9 mouse cellular contexts compared by ENCODE assay signal in genomic region chr7:98834711-98835321, GRCm38 (mm10). TPM values are rescaled to one million over a fixed set of nuclear protein-coding genes. Genes with fewer than 3 reads are reported as not detected.
DNase-seq lines count a peak whose midpoint lies in the region; ATAC-seq and TF ChIP-seq lines count a peak whose summit lies in the region.
"Had no signal": no experiment of that assay in that cellular context is flagged by ENCODE, and none has a peak within 500 bp of the region (broad histone marks: within the 10 kb centered on the region; RNA-seq: fewer than 3 reads in every experiment).

Wnt11 (plus strand) TSS chr7:98835112.

- no peak for ATAC-seq in intestine, embryonic 14.5 days (replicated peaks; ENCODE audit: low FRiP score, low TSS enrichment, low read depth)
- ATAC-seq in lung, postnatal 0 days, result peak; percentile 20; the same call in 1 of the 2 replicates
- no peak for ATAC-seq in stomach, embryonic 16.5 days (ENCODE audit: insufficient read depth, low FRiP score)

- no peaks in the 10 kb centered on the region for H3K9me3 ChIP-seq in intestine, embryonic 14.5 days (ENCODE audit: control insufficient read depth, low read length)
- H3K9me3 ChIP-seq in lung, postnatal 0 days (ENCODE audit: low read length), result no peaks in the 10 kb centered on the region
- H3K9me3 ChIP-seq in stomach, embryonic 16.5 days (replicated peaks; ENCODE audit: control insufficient read depth, low read length), result no peaks in the 10 kb centered on the region

- peaks cover 36% of the 10 kb centered on the region for H3K4me1 ChIP-seq in intestine, embryonic 14.5 days (replicated peaks; ENCODE audit: control insufficient read depth, insufficient read depth, low read length)
- H3K4me1 ChIP-seq in lung, postnatal 0 days (ENCODE audit: insufficient read depth, low read depth, low read length), result peaks cover 18% of the 10 kb centered on the region
- H3K4me1 ChIP-seq in stomach, embryonic 16.5 days (ENCODE audit: control insufficient read depth, insufficient read depth, low read length), result peaks cover 32% of the 10 kb centered on the region

- H3K4me3 ChIP-seq in intestine, embryonic 14.5 days (ENCODE audit: low read depth, low read length), result peak within 1 kb of the TSS; percentile 47
- H3K4me3 ChIP-seq in lung, postnatal 0 days (ENCODE audit: low read depth, low read length), result peak within 1 kb of the TSS; percentile 50
- peak within 1 kb of the TSS; percentile 57 for H3K4me3 ChIP-seq in stomach, embryonic 16.5 days (replicated peaks; ENCODE audit: low read length)

- H3K4me2 ChIP-seq in intestine, embryonic 14.5 days (ENCODE audit: low read length), result peak within 1 kb of the TSS; percentile 98
- H3K4me2 ChIP-seq in lung, postnatal 0 days (replicated peaks; ENCODE audit: low read depth, low read length), result peak within 1 kb of the TSS; percentile 91
- peak within 1 kb of the TSS; percentile 96 for H3K4me2 ChIP-seq in stomach, embryonic 16.5 days (ENCODE audit: low read depth, low read length)

- WGBS in intestine, embryonic 14.5 days, result under 1% methylated on average over 58 of the region's 66 CpGs
- WGBS in lung, postnatal 0 days, result under 1% methylated on average over 57 of the region's 66 CpGs
- WGBS in stomach, embryonic 16.5 days, result under 1% methylated on average over 61 of the region's 66 CpGs

- peaks cover 62% of the 10 kb centered on the region for H3K27me3 ChIP-seq in intestine, embryonic 14.5 days (replicated peaks; ENCODE audit: control insufficient read depth, insufficient read depth, low read length)
- no peaks in the 10 kb centered on the region; the same call in 1 of the 2 replicates for H3K27me3 ChIP-seq in lung, postnatal 0 days (replicated peaks; ENCODE audit: insufficient read depth, low read length)
- H3K27me3 ChIP-seq in stomach, embryonic 16.5 days (ENCODE audit: control insufficient read depth, insufficient read depth, low read length), result peaks cover 33% of the 10 kb centered on the region

- no peak for TF ChIP-seq EP300 in lung, postnatal 0 days (IDR thresholded peaks at IDR 0.05)

- peak; percentile 70 to 75 for DNase-seq in heart, adult 18-20 months
- DNase-seq in heart, adult 8-10 months (ENCODE audit: low spot score), result no peak
- peak; percentile 59 for DNase-seq in adrenal gland, postnatal 25 days
- peak; percentile 34 to 45 for DNase-seq in gastrocnemius, adult 8-10 months (ENCODE audit: low spot score in 2 of 2)
- no peak for DNase-seq in intestine, embryonic 14.5 days (ENCODE audit: low spot score)
- DNase-seq in lung, postnatal 0 days (ENCODE audit: low spot score), result peak; percentile 47
- no peak for DNase-seq in spleen, postnatal 10 days (ENCODE audit: low spot score in 2 of 2)

- no peak for TF ChIP-seq CTCF in lung, postnatal 0 days (IDR thresholded peaks at IDR 0.05)

- no peaks in the 10 kb centered on the region for H3K36me3 ChIP-seq in intestine, embryonic 14.5 days (ENCODE audit: control insufficient read depth, insufficient read depth, low read length)
- H3K36me3 ChIP-seq in lung, postnatal 0 days (ENCODE audit: insufficient read depth, low read length), result no peaks in the 10 kb centered on the region
- no peaks in the 10 kb centered on the region for H3K36me3 ChIP-seq in stomach, embryonic 16.5 days (ENCODE audit: control insufficient read depth, insufficient read depth, low read length)

- peak within 1 kb of the TSS; percentile 48 for H3K9ac ChIP-seq in intestine, embryonic 14.5 days (ENCODE audit: low read length)
- H3K9ac ChIP-seq in lung, postnatal 0 days (replicated peaks; ENCODE audit: low read depth), result no peak within 1 kb of the TSS; the same call in 1 of the 2 replicates
- H3K9ac ChIP-seq in stomach, embryonic 16.5 days (ENCODE audit: low read length), result peak within 1 kb of the TSS; percentile 78

- no peak within 1 kb of the TSS for H3K27ac ChIP-seq in intestine, embryonic 14.5 days (ENCODE audit: low read depth)
- no peak within 1 kb of the TSS for H3K27ac ChIP-seq in lung, postnatal 0 days (ENCODE audit: low read length)
- H3K27ac ChIP-seq in stomach, embryonic 16.5 days (ENCODE audit: low read length), result no peak within 1 kb of the TSS

RNA-seq across cellular contexts. Expression of gene Wnt11, which starts in this region (rescaled TPM):
- total RNA-seq in heart, adult 18-20 months (2021), result 1 to 10 TPM; 5.2 to 5.8 TPM
- 1 to 10 TPM; 4.2 to 7.8 (median 6.4) TPM for total RNA-seq in heart, adult 8-10 months (2022)
- 1.8 and 1.9 TPM in 2 replicates for total RNA-seq in adrenal gland, postnatal 25 days (2021)
- 1 to 10 TPM; 5.3 to 7.6 (median 5.9) TPM for total RNA-seq in gastrocnemius, adult 8-10 months (2022)
- 3.6 and 3.9 TPM in 2 replicates for polyA plus RNA-seq in intestine, embryonic 14.5 days (2014; fragmentation: Nextera tagmentation; extraction: Ambion mirVana)
- polyA plus RNA-seq in lung, postnatal 0 days (2015; fragmentation: Nextera tagmentation; extraction: Ambion mirVana), result 10.5 and 11.8 TPM in 2 replicates
- 4.7 and 5.8 TPM in 2 replicates for polyA plus RNA-seq in stomach, embryonic 16.5 days (2015; fragmentation: Nextera tagmentation; extraction: Ambion mirVana)
- total RNA-seq: MEL had no signal

Comparison
In these comparisons a context has a peak if more than half of its experiments do, and no peak if none do; other contexts are left out.
1. DNase-seq: peak in heart, adult 18-20 months (2 of 2), adrenal gland, postnatal 25 days (single experiment), gastrocnemius, adult 8-10 months (2 of 2) and lung, postnatal 0 days (single experiment); none in heart, adult 8-10 months (single experiment), intestine, embryonic 14.5 days (single experiment) and spleen, postnatal 10 days (0 of 2).
2. Peak in every context shown above with its lines, with median percentiles within 50 percentile points of each other: H3K4me2 ChIP-seq and H3K4me3 ChIP-seq.